Mouse (Mus musculus) spleen, postnatal 14 days (tissue): ENCODE results near the gene Trim34a.
"Not testable (repeated sequence)": the region's sequence is repeated elsewhere in the genome, so short reads cannot be mapped to it uniquely, and the experiment has no call there.

Experiments used
- DNase-seq, 2 experiments: peaks; one replicate each; pipeline ENCODE4 v3.0.0; 2021 to 2022; ENCODE audit warnings: low spot score in 2 of 2

Gene Trim34a

GRCm38 (mm10) chr7:104244287-104245181, at the start of gene Trim34a:
TSS of gene Trim34a (plus strand) at chr7:104244457.
- DNase-seq, result peak in 1 of 2 experiments; percentile 40

GRCm38 (mm10) chr7:104195885-104196284, 48.4 kb upstream of the Trim34a start, which contains the start of gene Olfr649:
TSS of gene Olfr649 (minus strand) at chr7:104195985.
- DNase-seq, result no peak

DNA sequence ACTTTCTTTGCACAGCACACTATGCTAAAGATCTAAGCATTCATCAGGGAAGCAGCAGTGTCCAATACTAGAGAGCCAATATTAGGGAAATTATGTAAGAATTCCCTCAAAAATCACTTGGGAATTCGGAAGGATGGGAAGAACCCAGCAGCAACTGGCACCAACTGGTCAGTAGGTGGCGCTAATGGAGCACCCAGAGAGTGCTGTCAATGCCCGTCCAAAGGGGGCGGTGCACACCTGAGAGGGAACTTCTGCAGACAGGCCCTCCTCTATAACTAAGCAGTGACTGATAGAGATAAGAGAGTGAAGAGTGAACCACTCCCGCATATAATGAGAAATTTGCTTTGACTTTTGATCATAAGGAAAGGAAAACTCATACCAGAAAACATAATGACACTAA, 44.4 kb upstream of the Trim34a start:
- peak; percentile 24 to 55 for DNase-seq

DNA sequence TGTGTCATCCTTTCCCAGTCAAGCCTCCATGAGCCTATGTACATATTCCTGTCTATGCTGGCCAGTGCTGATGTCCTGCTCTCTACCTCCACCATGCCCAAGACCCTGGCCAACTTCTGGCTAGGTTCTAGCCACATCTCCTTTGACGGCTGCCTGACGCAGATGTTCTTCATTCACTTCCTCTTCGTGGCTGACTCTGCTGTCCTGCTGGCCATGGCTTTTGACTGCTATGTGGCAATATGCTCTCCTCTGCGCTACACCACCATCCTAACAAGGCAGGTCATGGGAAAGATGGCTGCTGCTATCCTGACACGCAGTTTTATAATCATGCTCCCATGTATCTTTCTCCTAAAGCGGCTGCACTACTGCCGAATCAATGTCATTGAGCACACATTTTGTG, 38.1 kb upstream of the Trim34a start:
- no peak for DNase-seq

DNA sequence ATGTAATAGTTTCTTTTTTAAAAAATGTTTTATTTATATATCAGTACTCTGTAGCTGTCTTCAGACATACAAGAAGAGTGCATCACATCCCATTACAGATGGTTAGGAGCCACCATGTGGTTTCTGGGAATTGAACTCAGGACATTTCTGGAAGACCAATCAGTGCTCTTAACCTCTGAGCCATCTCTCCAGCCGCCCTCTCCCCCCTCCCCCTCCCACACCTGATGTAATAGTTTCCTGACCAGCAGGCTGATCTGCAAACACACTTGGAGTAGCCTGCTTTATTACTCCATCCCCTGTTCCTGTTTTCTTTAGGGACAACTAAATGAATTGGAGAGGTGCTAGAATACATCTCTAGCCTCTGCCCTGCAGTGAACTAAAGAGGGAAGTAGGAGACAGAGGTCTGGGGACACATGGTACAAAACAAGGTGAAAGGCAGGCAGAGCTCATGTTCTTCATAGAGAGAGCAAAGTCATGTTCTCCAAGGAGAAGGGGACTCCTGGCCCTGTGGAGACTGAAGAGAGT, 28.2 kb upstream of the Trim34a start:
- no peak for DNase-seq

DNA sequence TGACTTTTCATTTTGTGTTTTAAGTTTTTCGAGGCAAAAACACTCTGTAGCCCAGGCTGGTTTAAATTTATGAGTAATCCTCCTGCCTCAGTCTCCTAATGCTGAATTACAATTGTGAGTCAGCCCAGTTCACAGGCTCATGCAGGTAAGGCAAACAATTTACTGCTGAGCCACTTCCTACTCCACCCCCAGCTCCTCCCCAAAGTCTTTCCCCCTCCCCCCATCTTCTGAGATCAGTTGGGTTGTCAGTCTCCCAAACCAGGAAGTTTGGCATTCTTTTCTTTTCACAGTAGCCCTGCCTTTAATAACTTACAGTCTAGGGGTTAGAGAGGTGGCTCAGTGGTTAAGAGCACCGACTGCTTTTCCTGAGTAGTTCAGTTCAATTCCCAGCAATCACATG, 26.4 kb upstream of the Trim34a start:
- DNase-seq, result no peak

DNA sequence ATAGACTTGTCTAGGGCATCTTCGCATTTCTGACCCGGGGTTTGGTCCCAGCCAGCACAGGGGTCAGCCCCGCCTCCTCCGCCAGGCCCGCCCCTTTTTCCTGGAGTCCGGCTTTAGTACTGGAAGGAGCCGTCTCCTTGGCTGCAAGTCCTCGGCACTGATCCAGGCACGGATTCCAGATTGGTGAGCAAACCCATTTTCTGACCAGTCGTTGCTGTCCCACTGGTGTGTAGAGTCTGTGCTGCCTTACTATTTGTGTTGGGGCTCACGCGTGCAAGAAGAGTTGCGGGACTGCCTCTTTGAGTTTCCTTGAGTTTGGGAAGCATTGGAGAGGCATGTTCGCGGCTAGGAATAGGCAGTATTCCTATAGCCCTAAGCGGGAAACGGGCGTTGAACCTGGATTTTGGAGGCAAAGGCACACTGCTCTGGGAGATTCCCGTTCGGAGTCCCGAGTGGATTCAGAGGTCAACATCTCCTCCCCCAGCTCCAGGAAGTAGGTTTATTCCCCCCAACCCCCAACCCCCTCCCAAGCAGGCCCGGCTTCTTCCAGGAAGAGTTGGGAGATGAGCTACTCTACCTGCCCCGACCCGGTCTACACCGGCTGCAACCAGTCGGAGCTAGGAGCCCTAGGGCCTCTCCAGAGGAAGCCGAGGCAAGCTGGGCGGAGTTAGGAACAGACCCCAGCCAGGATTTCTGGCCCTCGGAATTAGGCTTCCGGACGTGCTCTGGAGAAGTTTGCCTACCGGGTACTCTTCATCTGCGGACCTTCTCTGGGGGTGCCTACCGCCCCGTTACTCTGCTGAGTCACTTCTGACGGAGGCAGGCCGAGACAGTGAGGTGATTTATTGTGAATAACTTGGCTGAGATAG, 25.3 kb upstream of the Trim34a start, which contains the start of gene Trim6:
TSS of gene Trim6 (plus strand) at position 93 of the 869 bp plus-strand sequence.
- DNase-seq, result no peak

DNA sequence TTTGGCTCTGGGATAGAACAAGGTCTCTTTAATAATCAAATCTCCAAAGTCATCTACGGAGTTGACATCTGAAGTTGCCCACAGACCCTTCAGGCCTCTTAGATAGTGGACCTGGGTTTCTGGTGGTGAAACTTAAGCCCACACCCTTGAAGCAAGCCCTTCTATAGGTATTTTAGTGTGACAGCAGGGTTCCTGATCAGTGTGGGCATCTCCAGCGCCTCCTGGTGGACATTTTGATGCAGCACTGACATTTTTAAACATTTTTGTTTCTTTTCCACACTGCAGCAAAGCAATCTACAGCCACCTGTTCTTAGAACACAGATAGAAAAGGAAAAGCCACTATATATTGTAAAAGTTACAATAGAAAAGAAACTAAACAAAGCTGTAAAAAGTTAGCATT, 13.1 kb upstream of the Trim34a start:
- DNase-seq, result peak in 1 of 2 experiments; percentile 33

DNA sequence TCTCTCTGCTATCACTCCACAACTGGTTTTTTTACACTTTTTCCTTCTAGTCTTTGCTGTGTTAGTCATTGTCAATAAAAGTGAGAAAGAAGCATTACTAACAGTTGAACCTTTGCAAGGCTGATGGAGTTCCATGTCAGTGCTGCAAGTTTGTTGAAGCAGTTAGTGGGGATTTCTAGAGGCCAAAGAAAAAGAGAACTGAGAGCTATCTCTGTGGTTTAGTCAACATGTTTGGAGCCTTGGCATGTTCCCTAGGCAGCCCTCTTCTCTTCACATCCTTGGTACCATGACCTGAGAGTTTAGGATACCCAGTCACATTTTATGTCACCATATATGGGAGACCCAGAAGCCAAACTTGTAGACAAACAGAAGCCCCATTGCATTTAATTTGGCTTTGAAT, 3.4 kb upstream of the Trim34a start:
- DNase-seq, result no peak

- DNase-seq, result no peak
Observed at GRCm38 (mm10) chr7:104243616-104244015, 641 bp upstream of the Trim34a start.

DNA sequence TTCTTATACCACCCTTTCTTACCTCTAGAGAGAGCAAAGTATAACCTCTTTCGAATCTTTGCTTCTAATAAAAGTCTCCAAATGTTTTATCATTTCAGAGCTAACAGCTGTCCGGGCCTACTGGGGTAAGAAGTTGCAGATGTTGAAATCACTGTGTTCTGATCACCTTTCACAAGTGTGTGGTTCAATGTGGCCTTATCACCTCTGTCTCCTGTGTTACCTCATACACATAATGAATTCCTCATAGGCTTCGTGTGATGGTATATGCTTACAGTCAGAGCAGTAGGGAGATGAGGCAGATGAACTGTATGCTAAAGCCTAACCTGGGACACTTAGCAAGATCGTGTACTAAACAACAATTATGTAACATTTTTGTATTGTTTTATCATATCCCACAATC, 16.1 kb downstream of the Trim34a start:
- not testable (repeated sequence) for DNase-seq

GRCm38 (mm10) chr7:104265335-104265734, 21.1 kb downstream of the Trim34a start:
- DNase-seq, result not testable (repeated sequence)

- DNase-seq, result not testable (repeated sequence)
Observed at GRCm38 (mm10) chr7:104279361-104279760, 35.1 kb downstream of the Trim34a start.

DNA sequence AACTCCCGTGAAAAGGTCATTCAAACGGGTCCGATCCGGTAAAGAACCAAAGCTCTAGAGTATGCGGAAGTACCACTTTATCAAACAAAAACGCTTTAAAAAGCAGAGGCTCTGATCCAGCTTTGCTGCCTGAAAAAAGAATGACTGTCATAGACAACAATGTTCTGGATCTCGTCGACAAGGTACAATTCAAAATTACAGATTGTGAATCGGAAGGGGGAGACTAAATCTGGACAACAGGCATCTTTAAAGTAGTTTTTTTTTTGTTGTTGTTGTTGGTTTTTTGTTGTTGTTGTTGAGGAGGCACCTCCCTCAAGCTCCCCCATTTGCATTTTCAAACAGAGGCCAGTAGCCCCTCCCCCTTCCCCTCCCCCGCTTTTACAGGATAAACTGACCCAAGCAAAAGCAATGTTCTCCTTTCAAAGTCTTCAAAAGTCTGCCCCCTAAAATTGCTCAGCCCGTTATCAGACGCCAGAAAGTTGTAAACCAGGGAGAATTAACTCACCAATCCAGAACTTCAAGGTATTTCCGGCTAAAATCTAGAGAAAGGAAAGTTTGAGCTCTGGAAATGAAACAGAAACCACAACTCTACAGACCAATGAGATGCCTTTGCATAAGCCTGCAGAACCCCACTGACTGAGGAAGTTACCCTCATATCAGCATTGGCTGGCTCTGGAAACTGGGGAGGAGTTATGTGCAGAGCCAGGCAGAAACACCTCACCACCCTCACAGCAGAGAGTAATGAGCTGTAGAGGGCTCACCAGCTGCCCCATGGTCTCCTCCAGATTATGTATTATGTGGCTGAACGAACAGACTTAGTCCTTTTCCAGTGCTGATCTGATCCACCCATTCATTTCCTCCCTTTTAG, 43.6 kb downstream of the Trim34a start, which contains the start of gene Trim5:
TSS of gene Trim5 (minus strand) at position 519 of the 868 bp plus-strand sequence.
- DNase-seq, result not testable (repeated sequence)

GRCm38 (mm10) chr7:104290641-104291040, 46.4 kb downstream of the Trim34a start:
- DNase-seq, result no peak

- no peak for DNase-seq
Observed at GRCm38 (mm10) chr7:104291638-104292400, 47.6 kb downstream of the Trim34a start.
